Mouse (Mus musculus): ENCODE results near the gene Qk.

- no peak for TF ChIP-seq CTCF (IDR thresholded peaks at IDR 0.05; ENCODE audit: control insufficient read depth, insufficient read depth, insufficient read length)
- TF ChIP-seq CEBPB (IDR thresholded peaks at IDR 0.05; ENCODE audit: low read depth) = no peak
- TF ChIP-seq MAX (IDR thresholded peaks at IDR 0.05) = no peak
- TF ChIP-seq MYOD1 (IDR thresholded peaks at IDR 0.05; ENCODE audit: control insufficient read depth, insufficient read length, low read depth) = no peak
- no peak for TF ChIP-seq USF1 (IDR thresholded peaks at IDR 0.05; ENCODE audit: low read depth)
- TF ChIP-seq FOSL1 (IDR thresholded peaks at IDR 0.05; ENCODE audit: insufficient read depth, low read length, poor library complexity, severe bottlenecking) = no peak
- TF ChIP-seq MYOG (IDR thresholded peaks at IDR 0.05; ENCODE audit: control insufficient read depth, extremely low read depth, insufficient read length) = no peak
Observed at GRCm38 (mm10) chr17:10328544-10329100, 9.0 kb upstream of the Qk start.
